Mouse (Mus musculus): ENCODE measurements around the gene Rps6kb1. TPM values are rescaled to one million over a fixed set of nuclear protein-coding genes. Genes with fewer than 3 reads are reported as not detected.
A peak's percentile ranks its signal among the peaks of the same experiment; 100 is the strongest.
"Not testable (repeated sequence)": the region's sequence is repeated elsewhere in the genome, so short reads cannot be mapped to it uniquely, and the experiment has no call there.

Gene Rps6kb1
- polyA plus RNA-seq, 1 experiment from 2014 or later, result 57.1 TPM

DNA sequence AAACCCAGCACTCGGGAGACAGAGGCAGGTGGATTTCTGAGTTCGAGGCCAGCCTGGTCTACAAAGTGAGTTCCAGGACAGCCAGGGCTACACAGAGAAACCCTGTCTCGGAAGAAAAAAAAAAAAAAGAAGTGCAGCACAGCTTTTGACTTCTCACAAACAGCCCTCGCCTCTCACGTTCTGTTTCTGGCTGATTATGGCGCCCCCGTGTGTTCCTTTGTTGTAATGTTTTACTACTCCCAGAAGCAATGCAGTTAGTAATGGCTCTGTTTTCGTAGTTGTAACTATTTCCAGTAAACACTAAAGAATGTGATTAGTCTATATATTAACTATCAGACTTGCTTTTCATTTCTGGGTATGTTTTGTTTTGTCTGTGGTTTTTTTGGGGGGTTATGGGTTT, 80.3 kb downstream of the Rps6kb1 start:
- not testable (repeated sequence) for H3K27me3 ChIP-seq (replicated peaks; ENCODE audit: control insufficient read depth, insufficient read depth, low read length); H3K4me3 ChIP-seq (replicated peaks; ENCODE audit: low read length); H3K36me3 ChIP-seq (ENCODE audit: control insufficient read depth, insufficient read depth); H3K9ac ChIP-seq (replicated peaks; ENCODE audit: low read depth, low read length); H3K4me1 ChIP-seq (replicated peaks; ENCODE audit: control insufficient read depth, insufficient read depth, low read length); ATAC-seq; H3K4me2 ChIP-seq (ENCODE audit: low read length); H3K27ac ChIP-seq (ENCODE audit: low read length); H3K9me3 ChIP-seq (ENCODE audit: control insufficient read depth, low read length)
- 22% methylated on average over 8 of the region's 8 CpGs for WGBS

- no peak for ATAC-seq
- H3K4me3 ChIP-seq (replicated peaks; ENCODE audit: low read length), result no peak overlapping the region
- no peaks in the 10 kb centered on the region for H3K9me3 ChIP-seq (ENCODE audit: control insufficient read depth, low read length)
- H3K9ac ChIP-seq (replicated peaks; ENCODE audit: low read depth, low read length), result no peak overlapping the region
- no peak overlapping the region for H3K27ac ChIP-seq (ENCODE audit: low read length)
- no peaks in the 10 kb centered on the region; the same call in 1 of the 2 replicates for H3K27me3 ChIP-seq (replicated peaks; ENCODE audit: control insufficient read depth, insufficient read depth, low read length)
- no peaks in the 10 kb centered on the region for H3K36me3 ChIP-seq (ENCODE audit: control insufficient read depth, insufficient read depth)
- no peak overlapping the region for H3K4me2 ChIP-seq (ENCODE audit: low read length)
- H3K4me1 ChIP-seq (replicated peaks; ENCODE audit: control insufficient read depth, insufficient read depth, low read length), result no peaks in the 10 kb centered on the region
Observed at GRCm38 (mm10) chr11:86462579-86462978, 82.0 kb downstream of the Rps6kb1 start.

- H3K4me2 ChIP-seq (ENCODE audit: low read length), result no peak overlapping the region
- no peak overlapping the region for H3K4me3 ChIP-seq (replicated peaks; ENCODE audit: low read length)
- no peaks in the 10 kb centered on the region for H3K36me3 ChIP-seq (ENCODE audit: control insufficient read depth, insufficient read depth)
- no peaks in the 10 kb centered on the region for H3K4me1 ChIP-seq (replicated peaks; ENCODE audit: control insufficient read depth, insufficient read depth, low read length)
- no peak overlapping the region for H3K27ac ChIP-seq (ENCODE audit: low read length)
- H3K9ac ChIP-seq (replicated peaks; ENCODE audit: low read depth, low read length), result no peak overlapping the region
- no peaks in the 10 kb centered on the region; the same call in 1 of the 2 replicates for H3K27me3 ChIP-seq (replicated peaks; ENCODE audit: control insufficient read depth, insufficient read depth, low read length)
- no peaks in the 10 kb centered on the region for H3K9me3 ChIP-seq (ENCODE audit: control insufficient read depth, low read length)
- 89% methylated on average over 6 of the region's 6 CpGs for WGBS
- no peak for ATAC-seq
Observed at GRCm38 (mm10) chr11:86458866-86459265, 85.7 kb downstream of the Rps6kb1 start.

DNA sequence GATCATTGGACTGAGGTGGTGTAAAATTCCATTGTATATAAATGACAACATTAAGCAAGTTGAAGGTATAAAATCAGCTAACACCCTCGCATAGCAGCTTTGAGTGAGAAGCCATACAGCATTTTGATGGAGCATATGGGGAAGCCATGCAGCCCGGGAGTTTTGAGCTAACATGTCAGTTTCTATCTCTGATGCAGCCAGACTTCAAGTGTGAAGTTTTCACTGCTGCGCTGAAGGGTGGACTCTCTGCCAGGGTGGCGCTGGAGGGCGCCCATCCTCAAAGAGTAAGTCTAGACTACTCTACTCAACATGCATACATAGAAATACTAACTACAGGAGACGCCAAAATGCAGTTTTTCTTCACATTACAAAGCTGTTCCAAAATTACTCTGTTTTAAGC, 87.1 kb downstream of the Rps6kb1 start:
- no peak overlapping the region for H3K4me3 ChIP-seq (replicated peaks; ENCODE audit: low read length)
- 64% methylated on average over 6 of the region's 6 CpGs for WGBS
- peak; percentile 57; the same call in 1 of the 2 replicates for ATAC-seq

DNA sequence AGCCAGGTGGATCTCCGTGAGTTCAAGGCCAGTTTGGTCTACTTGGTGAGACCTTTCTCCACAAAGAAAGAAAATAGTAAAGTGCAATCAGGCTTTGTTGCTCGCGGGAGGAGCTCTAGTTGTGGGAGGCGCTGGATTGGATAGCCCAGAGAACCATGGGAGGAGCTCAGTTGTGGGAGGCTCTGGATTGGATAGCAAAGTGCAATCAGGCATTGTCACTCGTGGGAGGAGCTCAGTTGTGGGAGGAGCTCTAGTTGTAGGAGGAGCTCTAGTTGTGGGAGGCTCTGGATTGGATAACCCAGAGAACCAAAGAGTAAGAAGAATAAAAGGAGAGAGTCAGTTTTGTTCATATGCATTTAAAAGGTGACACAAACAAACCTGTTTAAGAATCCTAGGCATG, 90.6 kb downstream of the Rps6kb1 start:
- Histone ChIP-seq H3K27me3 (replicated peaks; ENCODE audit: control insufficient read depth, insufficient read depth, low read length) (no peaks in the 10 kb centered on the region), H3K4me3 (replicated peaks; ENCODE audit: low read length) (no peak overlapping the region), H3K9me3 (ENCODE audit: control insufficient read depth, low read length) (no peaks in the 10 kb centered on the region), H3K27ac (ENCODE audit: low read length) (no peak overlapping the region), H3K4me1 (replicated peaks; ENCODE audit: control insufficient read depth, insufficient read depth, low read length) (no peaks in the 10 kb centered on the region), H3K36me3 (ENCODE audit: control insufficient read depth, insufficient read depth) (no peaks in the 10 kb centered on the region), H3K4me2 (ENCODE audit: low read length) (no peak overlapping the region), H3K9ac (replicated peaks; ENCODE audit: low read depth, low read length) (no peak overlapping the region)
- no peak for ATAC-seq
- 92% methylated on average over 5 of the region's 5 CpGs for WGBS

More for the DNA sequence above, 87.1 kb downstream of the Rps6kb1 start:
- no peak overlapping the region for H3K9ac ChIP-seq (replicated peaks; ENCODE audit: low read depth, low read length)
- H3K27me3 ChIP-seq (replicated peaks; ENCODE audit: control insufficient read depth, insufficient read depth, low read length), result no peaks in the 10 kb centered on the region
- H3K36me3 ChIP-seq (ENCODE audit: control insufficient read depth, insufficient read depth), result no peaks in the 10 kb centered on the region
- no peak overlapping the region for H3K4me2 ChIP-seq (ENCODE audit: low read length)
- H3K4me1 ChIP-seq (replicated peaks; ENCODE audit: control insufficient read depth, insufficient read depth, low read length), result no peaks in the 10 kb centered on the region
- no peak overlapping the region for H3K27ac ChIP-seq (ENCODE audit: low read length)
- no peaks in the 10 kb centered on the region for H3K9me3 ChIP-seq (ENCODE audit: control insufficient read depth, low read length)

MicroRNAs within 50 kb of the gene (microRNA counts, 519-probe panel; counts per million panel counts)
- microRNA mmu-miR-21, result 3,135 counts per million, percentile 79 among the panel's probes with 10 or more counts

Small RNA genes lying within 50 kb of the gene (microRNA-seq; reads per million reads assigned to microRNA genes)
- 3,859 reads per million, percentile 90 among the genes with 10 or more reads in this experiment for gene Mir21a

Other genes with a start within 250 kb of the Rps6kb1 start
- 13.2 and 15.2 TPM in 2 replicates for gene Med13, start 187.2 kb downstream of the Rps6kb1 start, polyA plus RNA-seq (2015; fragmentation: Nextera tagmentation; extraction: Ambion mirVana)
- gene Rnft1, start 60.1 kb downstream of the Rps6kb1 start, polyA plus RNA-seq (2015; fragmentation: Nextera tagmentation; extraction: Ambion mirVana), result 21.6 and 23.4 TPM in 2 replicates
- 10.9 and 11.3 TPM in 2 replicates for gene Tubd1, start 186 bp upstream of the Rps6kb1 start, polyA plus RNA-seq (2015; fragmentation: Nextera tagmentation; extraction: Ambion mirVana)
- gene Vmp1, start 139.0 kb upstream of the Rps6kb1 start, polyA plus RNA-seq (2015; fragmentation: Nextera tagmentation; extraction: Ambion mirVana), result 103 and 116 TPM in 2 replicates
- gene Ptrh2, start 139.2 kb upstream of the Rps6kb1 start, polyA plus RNA-seq (2015; fragmentation: Nextera tagmentation; extraction: Ambion mirVana), result 37.2 and 39.2 TPM in 2 replicates
- gene Cltc, start 212.8 kb upstream of the Rps6kb1 start, polyA plus RNA-seq (2015; fragmentation: Nextera tagmentation; extraction: Ambion mirVana), result 149 and 167 TPM in 2 replicates